Mouse (Mus musculus) 3134 (cell line): ENCODE data around the gene Slco3a1.

ENCODE experiments used
- DNase-seq: peaks from one replicate; pipeline ENCODE4 v3.0.0-alpha.2; 2011; ENCODE audit warnings: low spot score; ENCODE audit not compliant: insufficient read length; ENCODE audit errors: extremely low read depth

Slco3a1 gene

DNA sequence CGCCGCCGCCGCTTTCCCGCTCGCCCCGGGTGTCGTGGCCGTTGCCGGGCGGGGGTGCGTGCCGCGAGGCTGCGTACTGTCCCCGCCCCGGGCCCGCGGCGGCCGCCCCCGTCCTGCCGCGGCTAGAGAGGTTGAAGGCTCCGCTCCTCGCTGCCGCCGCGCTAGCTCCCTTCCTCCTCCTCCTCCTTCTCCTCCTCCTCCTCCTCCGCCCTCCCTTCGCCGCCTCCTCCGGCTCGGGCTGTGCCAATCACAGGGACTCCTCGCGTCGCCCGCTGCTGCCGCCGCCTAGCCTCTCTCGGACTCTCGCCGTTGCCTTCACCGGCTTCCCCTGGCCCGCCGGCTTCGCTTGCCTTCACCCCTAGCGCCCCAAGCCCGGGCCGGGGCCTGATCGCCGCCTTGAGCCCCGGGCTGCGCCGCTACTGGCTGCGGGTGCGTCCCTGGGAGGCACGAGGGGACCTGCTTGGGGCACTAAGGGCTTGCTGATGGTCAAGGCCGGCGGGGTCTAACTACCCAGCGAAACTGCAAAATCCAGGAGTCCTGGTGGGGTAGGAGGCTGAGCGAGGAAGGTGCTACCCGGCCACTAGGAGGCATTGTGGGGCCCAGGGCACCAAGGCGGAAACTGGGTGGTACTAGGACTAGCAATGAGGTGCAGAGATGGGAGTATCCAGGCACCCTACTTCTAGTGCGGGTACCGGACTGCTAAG, at the start of gene Slco3a1:
Gene Slco3a1 (minus strand): TSS at position 173 of the 704 bp plus-strand sequence.
- DNase-seq = peak; percentile 89

DNA sequence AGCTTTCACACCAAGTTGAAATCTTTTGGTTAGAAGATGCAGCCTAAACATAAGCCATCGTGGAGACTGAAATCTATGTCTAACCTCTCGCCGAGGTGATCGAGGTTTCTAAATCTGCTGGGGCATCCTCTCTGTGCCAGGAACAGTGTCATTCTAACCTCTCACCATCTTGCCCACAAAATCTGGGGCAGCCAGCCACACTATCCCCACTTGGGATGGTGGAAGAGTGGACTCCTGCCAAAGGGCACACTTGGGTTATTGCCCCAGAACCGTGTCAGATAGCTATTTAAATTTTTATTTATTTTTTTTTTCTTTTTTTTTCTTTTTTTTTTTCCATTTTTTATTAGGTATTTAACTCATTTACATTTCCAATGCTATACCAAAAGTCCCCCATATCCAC, 46.4 kb upstream of the Slco3a1 start:
- DNase-seq = no peak

DNA sequence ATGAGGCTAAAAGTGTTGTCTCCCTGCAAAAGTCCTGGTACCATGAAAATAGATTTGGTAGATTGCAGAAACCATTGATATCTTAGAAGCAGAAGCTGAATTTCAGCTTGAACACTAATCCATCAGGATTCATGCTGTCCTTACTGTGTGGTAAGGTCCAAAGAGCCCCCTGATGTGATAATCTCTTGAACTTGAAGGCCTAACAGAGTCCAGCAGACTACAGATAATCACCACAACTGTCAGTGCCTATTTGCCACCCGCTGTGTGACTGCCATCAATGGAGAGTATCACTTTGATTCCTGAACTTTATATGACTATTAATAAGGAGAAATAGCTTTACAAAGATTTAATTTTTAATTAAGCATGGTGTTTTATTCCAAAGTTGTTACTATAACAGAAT, 24.8 kb upstream of the Slco3a1 start:
- no peak for DNase-seq

DNA sequence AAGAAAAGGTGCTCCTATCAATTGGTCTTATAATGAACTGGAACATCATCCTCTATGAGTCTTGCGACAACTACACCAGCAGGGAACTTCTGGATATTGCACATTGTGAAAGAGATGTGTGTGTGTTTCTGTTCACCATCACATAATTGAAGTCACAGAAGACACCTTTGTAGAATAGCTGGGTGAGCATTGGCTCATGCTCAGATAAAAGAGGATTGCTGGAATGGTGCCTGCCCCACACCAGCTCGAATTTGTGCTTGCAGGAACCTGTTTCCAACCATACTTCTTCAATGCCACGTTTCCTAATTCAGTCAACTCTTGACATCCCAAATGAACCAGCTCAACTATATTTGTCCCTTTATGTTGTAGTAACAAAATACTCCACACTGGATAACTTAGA, 21.1 kb upstream of the Slco3a1 start:
- no peak for DNase-seq

DNA sequence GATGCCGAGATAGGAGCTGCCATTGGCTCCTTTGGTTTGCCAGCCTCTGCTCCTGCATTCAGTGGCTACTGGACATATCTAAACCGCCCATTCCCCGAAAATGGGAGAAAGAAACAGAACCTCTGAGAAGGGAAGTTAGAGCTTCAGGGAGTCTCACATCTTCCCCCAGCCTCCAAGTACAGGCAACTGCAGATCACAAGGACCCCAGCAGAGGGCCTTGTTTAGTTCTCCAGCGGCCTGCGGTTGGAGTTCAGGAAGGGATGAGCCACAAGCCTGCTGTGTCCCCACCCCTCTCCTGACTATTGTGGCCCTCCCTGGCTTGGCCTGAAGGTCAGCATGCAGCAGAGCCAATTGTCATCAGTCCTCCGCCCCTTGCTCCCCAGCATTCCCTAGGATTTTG, 836 bp upstream of the Slco3a1 start:
- DNase-seq = peak; percentile 55

DNA sequence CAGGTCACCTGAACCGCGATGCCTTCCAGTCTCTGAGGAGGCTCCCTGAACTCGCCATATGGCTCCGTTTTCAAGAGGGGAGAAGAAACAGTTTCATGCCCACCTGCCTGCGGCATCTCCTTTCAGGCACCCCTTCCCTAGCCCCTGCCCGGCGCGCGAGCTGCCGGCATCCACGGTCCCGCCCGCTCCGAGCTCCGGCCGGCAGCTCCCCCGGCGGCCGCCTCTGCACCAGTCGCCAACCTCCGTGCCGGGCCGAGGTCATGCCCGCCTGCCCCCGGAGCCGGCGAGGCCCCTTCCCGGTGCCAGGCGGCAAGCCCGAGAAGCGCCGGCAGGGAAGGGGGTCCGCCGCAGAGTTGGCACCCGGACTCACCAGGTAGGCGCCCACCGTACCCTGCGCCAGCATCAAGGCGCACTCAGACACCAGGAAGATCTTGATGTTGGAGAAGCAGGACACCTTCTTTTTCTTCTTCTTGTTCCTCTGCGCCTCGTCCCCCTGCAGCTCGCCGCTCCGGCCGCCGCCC, 479 bp downstream of the Slco3a1 start:
- peak; percentile 75 for DNase-seq

DNA sequence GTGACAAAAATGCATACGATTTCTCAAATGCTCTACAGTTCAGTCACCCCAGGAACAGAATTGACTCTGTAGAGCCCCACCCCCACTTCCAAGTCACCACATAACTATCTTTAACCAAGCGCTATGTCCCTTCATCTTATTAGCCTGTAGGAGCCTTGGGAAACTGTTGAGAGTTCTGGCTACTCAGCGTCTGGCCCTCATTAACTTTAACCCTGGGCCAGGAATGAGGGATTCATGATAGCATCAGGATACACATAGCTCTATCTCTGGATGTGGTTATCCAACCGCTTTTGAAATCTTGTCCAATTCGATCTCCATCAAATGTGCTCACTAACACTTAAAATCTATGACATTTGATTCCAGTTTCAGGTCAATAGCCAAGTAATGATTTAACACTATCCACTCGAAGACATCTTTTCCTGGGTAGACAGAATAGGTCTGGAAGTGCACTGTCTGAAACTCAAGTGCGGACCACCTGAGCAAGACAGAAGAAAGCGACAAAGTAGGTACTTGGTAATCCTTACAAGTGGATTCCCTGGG, 1.4 kb downstream of the Slco3a1 start:
- no peak for DNase-seq

DNA sequence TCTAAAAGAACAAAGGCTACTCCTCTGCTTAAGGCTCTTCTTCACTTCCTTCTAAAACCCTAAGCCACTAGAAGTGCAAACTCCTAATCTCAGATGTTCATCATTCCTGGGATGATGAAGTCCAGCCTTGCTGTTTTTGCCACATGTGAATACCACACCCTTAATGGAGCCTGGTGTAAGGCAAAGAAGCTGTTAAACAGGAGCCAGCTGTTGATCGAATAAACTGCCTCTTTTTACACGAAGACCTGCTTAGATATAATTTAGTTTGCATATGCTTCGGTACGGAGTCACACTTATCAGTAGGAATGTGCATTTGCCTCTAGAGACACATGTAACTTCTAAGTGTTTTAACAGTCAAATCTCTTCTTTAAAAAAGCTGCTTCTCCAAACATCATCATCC, 2.0 kb downstream of the Slco3a1 start:
- DNase-seq = no peak

DNA sequence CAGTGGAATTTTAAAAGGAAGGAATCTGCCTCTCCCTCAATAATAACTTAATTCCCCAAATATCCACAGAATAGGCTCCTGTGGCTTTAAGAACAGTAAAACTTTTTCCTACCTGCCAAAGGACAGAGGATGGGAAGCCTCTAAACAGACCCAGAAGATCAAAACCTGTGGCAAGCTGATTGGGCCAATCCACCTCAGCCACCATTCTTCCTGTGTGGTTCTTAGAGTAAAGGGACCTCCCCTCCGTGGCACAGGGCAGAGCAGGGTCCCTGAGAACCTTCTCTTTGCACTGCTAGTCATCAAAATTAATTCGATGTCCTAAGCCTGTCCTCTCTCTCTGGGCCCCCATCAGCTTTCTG, 2.6 kb downstream of the Slco3a1 start:
- DNase-seq = no peak

DNA sequence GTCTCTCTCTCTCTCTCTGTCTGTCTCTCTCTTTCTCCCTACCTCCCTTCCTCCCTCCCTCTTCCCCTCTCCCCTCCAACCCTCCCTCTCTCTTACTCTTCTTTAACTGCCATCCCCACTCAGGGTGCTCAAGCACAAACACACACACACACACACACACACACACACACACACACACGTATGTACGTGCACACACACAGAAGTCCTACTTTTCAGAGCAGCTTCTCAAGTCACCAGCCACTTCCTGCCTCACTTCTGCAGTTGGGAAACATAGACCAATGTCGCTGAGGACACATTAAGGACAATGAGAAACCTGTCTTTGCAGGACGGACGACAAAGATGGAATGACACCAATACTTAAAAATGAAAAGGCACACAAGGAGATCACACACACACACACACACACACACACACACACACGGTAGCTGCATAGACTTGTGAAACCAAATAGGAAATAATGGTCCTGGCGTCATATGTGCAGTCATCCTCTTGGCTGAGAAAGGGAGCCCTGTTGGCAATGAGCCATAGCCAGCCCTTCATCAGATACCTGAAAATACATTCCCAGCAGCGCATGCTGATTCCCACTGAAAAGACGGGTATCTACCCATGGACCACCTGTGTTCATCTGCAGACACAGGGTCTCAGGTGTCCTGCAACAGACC, 3.1 kb downstream of the Slco3a1 start:
- no peak for DNase-seq

DNA sequence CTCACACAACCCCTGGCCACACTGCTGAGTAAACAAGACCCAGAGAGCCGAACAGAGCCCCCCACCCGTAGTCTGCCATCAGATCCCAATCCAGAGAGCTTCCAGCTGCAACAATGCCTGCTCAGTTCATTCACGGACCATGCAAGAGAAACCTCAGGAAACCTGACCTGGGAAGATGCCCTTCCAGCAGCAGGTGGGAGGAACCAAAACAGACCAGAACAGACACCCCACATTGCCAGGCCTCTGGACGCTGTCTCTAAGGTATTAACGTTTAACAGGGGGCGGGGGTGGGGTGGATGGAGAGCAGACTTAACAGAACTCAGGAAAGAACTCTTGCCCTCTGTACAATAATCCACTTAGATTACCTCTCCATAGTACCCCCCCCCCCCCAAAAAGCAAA, 4.9 kb downstream of the Slco3a1 start:
- no peak for DNase-seq

DNA sequence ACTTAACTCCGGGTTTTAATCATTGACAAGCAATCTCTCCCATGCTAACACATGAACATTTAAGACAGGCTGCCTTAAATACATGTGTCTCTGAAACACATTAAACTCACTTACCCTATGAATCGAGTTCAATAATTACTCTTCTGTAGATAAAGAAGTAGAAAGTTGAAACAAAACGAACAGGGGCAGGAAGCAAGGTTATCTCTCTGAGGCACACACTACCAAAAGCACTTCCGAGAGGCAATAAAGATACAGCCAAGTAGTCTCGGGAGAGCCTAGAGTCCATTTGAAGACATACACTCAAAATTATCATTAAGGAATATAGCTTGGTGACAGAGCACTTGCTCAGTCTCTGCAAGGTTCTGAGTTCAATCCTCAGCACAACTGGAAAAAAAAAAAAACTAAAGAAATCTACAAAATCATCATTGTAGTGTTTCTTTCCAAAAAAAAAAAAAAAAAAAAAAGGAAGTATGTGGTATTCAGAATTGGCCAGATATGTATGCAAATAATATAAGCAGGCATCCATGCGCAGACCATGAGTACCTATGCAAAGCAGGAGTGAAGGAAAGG, 5.5 kb downstream of the Slco3a1 start:
- no peak for DNase-seq

DNA sequence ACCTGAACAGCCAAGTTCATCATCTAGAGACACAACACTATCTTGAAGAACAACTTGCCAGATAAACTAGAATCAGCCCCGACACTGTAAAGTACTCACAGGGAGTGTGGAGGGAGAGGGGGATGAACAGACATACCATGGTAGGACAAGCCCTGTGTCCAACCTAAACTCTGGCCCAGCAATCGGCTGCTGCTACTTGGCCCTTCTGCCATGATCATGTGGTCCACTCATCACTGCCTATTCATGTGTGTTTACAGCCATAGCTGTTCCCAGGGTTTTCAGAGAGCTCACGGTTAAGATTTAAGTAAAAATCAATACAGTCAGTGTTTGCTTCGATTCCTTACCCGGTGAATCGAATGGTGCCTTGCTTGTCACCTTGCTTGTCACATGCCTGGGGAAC, 7.9 kb downstream of the Slco3a1 start:
- DNase-seq = no peak

DNA sequence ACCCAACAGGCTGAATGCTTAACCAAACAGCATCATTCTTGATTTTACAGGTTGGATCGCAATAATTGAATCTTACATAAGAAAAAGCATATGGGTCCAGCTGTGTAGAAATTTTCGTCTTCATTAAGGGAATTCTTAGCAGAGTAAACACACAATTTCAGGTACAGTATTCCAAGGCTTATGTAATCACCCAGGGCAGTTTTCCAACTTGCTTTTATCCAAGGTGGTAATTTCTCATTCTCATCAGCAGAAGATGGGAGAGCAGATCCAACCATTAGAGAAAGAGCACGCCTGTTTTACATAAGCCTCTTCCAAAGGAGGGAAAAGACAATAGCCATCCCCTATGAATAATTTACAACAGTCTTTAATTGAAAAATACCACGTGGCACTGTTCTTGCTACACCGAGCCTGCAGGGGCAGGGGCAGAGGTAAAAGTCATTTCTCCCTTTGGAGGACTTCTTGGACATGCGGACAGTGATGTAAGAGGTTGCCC, 9.0 kb downstream of the Slco3a1 start:
- DNase-seq = no peak

DNA sequence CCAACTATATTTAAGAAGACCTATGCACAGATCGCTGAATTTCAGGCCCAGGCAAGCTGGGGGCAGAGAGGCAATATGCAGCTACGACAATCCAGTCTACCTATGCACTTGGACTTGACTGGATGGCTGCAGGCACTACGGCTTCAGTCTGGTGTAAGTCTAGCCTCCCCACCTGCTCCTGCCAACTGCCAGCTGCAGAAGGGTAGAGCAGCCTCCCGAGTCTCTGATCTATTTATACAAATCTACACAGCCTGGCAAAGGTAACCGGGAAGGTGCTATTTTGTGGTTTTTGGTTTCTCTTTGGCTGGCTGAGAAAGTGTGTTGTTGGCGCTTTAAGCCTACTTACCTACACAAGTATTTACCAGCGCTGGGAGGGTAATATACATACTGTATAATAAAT, 10.3 kb downstream of the Slco3a1 start:
- DNase-seq = no peak

DNA sequence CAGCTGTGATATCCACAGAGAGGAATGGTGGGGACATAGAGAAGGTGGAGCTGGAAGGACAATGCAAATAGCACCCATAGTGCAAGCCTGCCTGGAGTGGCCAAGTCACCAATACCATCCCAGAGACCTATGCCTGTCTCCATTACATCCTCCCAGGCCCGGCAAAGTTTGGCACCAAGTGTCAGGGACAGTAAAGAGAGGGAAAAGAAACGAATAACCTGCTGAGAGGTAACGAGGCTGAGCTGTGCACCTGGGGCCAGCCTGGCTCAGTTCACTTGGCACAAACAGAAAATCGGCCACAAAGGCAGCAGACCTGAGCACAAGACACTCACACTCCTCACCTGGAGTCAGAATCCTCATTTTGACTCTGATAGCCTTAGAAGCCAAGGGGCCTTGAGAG, 12.6 kb downstream of the Slco3a1 start:
- no peak for DNase-seq

DNA sequence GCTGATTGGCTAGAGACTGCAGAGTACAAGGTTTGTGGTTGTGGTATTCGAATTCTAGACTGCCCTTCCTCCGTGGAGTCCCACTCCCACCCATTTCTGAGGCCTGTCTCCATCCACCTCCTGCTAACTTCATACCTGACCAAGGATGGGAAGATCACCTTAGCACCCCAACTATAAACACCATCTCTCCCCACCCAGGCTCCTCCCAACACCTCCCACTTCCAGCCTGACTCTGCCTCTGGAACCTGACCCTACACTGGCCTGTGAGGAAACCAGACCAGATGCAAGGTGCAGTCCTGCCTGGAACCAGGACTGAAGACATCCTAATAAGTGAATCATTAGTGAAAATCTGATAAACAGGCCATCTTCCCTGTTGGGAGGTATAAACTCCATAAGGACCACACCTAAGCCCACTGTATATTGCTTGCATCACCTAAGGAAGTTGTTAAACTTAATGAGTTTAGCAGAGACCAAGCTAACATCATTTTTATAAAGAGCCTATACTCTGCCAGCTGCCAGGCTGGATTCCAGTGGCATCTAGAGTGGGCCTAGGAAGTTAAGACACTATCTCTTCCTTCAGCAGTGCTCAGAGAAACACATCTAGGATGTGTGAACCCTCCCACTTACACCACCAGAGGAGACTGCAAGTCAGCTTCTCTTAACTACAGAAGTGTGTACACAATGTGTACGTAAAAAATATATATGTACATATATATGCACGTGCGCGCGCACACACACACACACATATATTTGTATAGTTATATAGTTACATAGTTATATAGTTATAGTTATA, 13.5 kb downstream of the Slco3a1 start:
- DNase-seq = no peak

DNA sequence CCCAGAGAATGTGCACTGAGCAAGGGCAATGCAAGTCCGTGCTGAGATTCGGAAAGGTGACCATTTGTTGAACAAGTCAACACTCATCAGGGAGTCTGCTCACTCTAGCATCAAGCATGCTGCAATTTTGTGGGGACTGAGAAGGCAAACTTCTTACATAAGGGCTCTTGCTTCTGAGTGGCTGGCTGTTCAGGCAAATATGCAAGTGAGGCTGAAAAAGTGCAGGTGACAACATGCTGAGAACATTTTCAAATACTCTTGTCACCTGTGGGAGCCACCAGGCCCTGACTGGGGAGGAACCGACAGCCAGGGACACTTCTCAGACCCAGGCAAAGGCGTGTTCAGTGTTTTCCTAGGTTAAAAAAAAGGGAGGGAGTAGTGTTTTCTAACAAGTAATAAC, 18.4 kb downstream of the Slco3a1 start:
- DNase-seq = no peak

DNA sequence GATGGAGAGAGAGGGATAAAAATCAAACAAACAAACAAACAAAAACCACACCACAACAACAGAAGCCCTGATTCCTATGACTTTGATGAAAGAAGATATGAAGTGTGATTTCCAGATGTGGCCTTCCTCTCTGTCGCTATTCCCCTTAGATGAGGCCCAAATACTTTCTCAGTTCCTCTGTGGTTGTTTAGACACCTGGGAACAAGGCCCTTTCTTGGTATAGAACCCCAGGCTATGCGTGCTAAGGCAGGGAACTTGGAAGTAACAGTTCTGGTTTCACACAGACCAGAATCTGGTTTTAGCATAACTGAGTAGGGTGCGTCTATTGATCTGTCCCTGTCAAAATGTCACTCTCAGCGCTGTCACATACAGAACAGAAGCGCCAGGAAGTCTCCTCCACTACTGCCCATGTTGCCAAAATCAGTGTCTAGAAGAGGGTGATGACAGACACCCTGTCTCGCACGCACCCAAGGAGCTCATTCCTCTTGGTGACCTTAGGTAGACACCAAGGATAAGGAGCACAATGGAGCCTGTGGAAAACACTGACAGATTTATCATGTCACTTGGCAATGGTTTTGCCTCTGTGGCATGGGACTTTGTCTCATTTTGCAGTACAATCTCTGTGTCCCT, 23.0 kb downstream of the Slco3a1 start:
- DNase-seq = no peak

DNA sequence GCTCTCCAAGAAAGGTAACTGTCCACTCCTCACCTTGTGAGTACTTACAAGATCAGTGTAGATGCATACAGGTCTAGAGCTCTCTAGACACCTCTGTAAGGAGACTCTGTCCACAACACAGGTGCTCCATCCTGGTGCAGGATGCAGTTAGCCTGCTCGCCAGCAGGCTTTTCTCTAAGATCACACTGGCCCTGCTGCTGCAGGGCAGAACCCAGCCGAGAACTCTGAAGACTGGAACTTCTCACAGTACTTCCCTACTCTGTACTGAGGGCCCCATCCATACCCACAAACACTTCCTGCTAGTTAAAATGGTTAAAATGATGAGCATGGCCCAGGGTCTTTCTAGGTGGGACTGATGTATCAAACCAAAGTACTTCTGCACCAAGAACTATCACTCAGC, 24.7 kb downstream of the Slco3a1 start:
- DNase-seq = no peak
